Mouse (Mus musculus) forebrain, embryonic 14.5 days (tissue): ENCODE measurements at regions not wholly inside any gene's neighbourhood (a gene's known extent, or its start where the extent isn't known, plus 50 kb on each side); places are given as distances from the start of the nearest gene placed in this dataset.
"Not testable (repeated sequence)": the region's sequence is repeated elsewhere in the genome, so short reads cannot be mapped to it uniquely, and the experiment has no call there.

Experiments
- ATAC-seq: fragments of 200-750 bp; cut with Nextera tagmentation; 2 replicates; pipeline ENCODE4 v1.8.0; 2017; ENCODE audit warnings: mild to moderate bottlenecking, moderate library complexity
- DNase-seq: peaks from one replicate; pipeline ENCODE4 v3.0.0-alpha.2; 2015; ENCODE audit warnings: low spot score
- H3K27ac ChIP-seq: fragments of 300-500 bp; sonication (generic); 2 replicates; pipeline ENCODE4 v1.5.1; 2014; ENCODE audit warnings: low read depth, mild to moderate bottlenecking, control low read depth, low read length, moderate library complexity
- H3K27me3 ChIP-seq: fragments of 300-500 bp; sonication (generic); replicated peaks from 2 replicates; pipeline ENCODE4 v1.6.1; 2014; ENCODE audit warnings: low read length, control low read depth, mixed read lengths; ENCODE audit not compliant: control insufficient read depth, insufficient read depth
- H3K36me3 ChIP-seq: fragments of 300-500 bp; sonication (generic); 2 replicates; pipeline ENCODE4 v1.6.1; 2014; ENCODE audit warnings: low read length, control low read depth; ENCODE audit not compliant: control insufficient read depth, insufficient read depth
- H3K4me1 ChIP-seq: fragments of 300-500 bp; sonication (generic); 2 replicates; pipeline ENCODE4 v1.6.1; 2014; ENCODE audit warnings: antibody characterized with exemption, low read length, control low read depth; ENCODE audit not compliant: control insufficient read depth, insufficient read depth
- H3K4me2 ChIP-seq: fragments of 300-500 bp; sonication (generic); 2 replicates; pipeline ENCODE4 v1.6.1; 2014; ENCODE audit warnings: mild to moderate bottlenecking, control low read depth, low read length
- H3K4me3 ChIP-seq: fragments of 300-500 bp; sonication (generic); 2 replicates; pipeline ENCODE4 v1.5.1; 2014; ENCODE audit warnings: low read depth, low read length, control low read depth
- H3K9ac ChIP-seq: fragments of 300-500 bp; sonication (generic); 2 replicates; pipeline ENCODE4 v1.6.1; 2014; ENCODE audit warnings: mild to moderate bottlenecking, low read length, control low read depth, moderate library complexity
- H3K9me3 ChIP-seq: fragments of 300-500 bp; sonication (generic); replicated peaks from 2 replicates; pipeline ENCODE4 v1.6.1; 2016; ENCODE audit warnings: low read length, control low read depth, mixed read lengths; ENCODE audit not compliant: control insufficient read depth
- WGBS: fragments of 180-500 bp; shearing (Covaris S2); extraction: QIAGEN DNeasy Blood & Tissue Kit; methylation state at CpG from one replicate; pipeline ENCODE4 v1.1.7; 2014; 5-methylcytosine and 5-hydroxymethylcytosine counted together

DNA sequence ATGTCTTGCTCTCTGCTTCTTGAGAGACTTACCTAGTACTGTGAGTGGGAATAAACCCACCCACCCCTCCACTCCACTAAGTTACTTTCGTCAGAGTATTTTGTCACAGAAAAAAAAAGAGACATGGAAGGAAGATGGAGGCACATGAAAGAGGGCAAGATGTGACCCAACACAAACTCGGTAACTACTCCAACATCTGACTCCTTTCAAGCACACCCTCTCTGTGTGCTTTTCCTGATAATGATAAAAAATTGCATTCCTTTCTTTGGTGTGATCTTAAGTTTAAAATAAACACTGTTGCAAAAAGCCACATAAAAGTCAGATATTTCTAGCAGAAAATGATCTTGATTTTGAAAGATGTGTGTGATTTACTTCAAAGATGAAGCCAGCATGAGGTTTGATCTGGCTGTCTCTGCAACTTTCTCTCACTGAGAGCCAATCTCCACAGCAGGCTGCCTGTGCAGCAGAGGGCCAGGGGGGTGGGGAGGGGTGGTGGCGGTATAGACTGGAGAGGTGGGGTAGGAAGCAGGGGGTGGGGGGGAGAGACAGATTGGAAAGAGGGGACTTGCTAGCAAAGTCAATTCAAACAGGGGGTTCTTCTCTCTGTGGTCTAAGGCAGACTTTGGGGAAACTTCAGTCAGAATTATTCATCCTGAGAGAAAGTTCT lies 153.2 kb downstream of the Tcp10c start:
- not testable (repeated sequence) for H3K27ac ChIP-seq, H3K4me3 ChIP-seq, ATAC-seq, H3K9ac ChIP-seq, H3K36me3 ChIP-seq, H3K27me3 ChIP-seq, H3K4me1 ChIP-seq, H3K4me2 ChIP-seq, H3K9me3 ChIP-seq, DNase-seq
- WGBS, result 44% methylated on average over 2 of the region's 3 CpGs

DNA sequence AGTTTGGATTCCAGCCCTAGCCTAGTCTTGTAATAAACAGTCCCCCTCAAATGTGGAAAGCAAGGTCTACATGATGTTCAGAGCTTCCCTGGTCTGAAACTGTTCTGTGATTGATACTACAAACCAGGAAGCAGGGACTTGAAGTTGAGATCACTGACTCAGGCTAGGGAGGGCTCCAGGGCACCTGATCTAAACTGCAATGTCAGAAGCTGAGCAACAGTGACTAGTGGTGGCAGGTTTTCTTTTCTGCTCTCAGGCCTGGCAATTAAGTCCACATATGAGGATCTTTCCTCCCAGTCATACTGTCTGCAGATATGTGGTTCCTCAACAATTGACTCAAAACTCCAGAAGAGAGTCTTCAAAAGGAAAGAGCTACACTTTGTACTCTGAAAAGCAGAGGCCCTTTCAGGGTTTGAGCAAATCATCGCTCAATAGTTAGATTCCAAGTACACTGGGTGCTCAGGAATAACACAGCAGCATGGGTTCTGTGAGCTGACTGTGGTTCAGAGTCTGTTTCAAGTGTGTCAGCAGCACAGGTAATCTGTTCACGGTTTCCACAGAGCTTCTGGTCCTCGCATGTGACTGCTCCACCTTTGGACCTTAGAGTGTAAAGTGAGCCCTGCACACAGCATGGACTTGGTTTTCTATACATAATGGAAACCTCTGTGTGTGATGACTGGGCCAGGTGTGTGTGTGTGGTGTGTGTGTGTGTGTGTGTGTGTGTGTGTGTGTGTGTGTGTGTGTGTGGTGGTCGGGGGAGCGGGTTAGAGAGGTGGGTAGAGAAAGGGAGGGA lies 165.2 kb downstream of the Tcp10c start:
- not testable (repeated sequence) for H3K9ac ChIP-seq, H3K4me3 ChIP-seq, H3K4me2 ChIP-seq, ATAC-seq, H3K36me3 ChIP-seq, H3K27ac ChIP-seq, H3K9me3 ChIP-seq, H3K27me3 ChIP-seq, H3K4me1 ChIP-seq, DNase-seq
- 92% methylated on average over 5 of the region's 5 CpGs for WGBS

DNA sequence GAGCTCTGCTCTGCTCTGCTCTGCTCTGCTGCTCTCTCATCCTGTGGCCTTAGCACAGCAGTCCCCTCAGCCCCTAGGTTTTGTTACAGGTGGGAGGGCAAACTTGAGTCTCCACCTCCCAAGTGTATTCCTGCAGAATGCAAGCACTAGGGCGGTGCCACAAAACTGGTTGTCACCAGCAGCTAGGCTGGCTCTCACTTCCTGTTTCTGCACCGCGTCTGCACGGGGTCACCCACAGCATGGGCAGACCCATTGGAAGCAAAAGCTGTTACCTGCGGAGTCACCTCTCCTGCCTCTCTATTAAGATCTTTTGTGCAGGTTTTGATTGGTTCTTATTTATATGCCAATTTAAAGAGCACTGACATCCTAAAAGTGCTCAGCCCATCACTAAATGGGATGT lies 178.2 kb downstream of the Tcp10c start:
- not testable (repeated sequence) for H3K27ac ChIP-seq, H3K4me1 ChIP-seq, H3K9ac ChIP-seq, H3K4me2 ChIP-seq, H3K9me3 ChIP-seq, H3K4me3 ChIP-seq, H3K36me3 ChIP-seq, H3K27me3 ChIP-seq, ATAC-seq, DNase-seq
- 89% methylated on average over 5 of the region's 5 CpGs for WGBS

DNA sequence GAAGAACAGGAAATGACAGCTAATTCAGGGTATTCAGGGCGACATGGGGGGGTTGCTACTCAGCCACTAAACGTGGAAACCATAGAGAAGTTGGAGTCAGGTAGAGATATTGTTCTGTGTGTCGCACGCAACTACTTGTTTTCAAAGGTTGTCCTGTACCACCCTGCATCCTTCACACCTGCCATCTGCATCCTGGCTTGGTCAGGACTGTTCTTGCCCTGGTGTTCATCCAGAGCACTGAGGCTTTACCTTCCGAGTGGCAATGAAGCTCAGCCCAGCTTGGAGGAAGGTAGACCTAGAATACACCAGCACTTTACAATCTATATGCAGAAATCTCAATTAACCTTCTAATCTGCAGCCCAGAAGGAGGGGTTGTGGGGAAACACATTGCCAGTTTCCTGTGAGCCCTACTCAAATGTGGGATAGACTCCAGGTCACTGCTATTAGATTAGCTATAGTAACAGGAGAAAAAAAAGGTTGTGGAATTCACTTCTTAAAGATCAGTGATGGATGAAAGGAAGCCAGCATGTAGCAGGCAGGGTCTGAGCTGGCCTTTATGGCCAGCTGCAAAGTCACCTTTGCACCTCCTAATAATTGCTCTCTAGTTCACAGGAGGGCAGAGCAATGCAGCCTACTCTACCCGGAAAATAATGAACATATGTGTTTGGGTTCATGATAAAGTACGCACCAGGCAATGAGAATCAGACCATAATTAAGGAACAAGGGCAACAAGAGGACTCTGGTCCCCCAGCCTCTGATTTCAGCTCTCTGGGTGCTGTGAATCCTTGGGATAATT lies 186.3 kb downstream of the Tcp10c start:
- H3K9me3 ChIP-seq, result peaks cover 49% of the 10 kb centered on the region
- no peak overlapping the region for H3K4me3 ChIP-seq
- no peaks in the 10 kb centered on the region for H3K36me3 ChIP-seq
- no peak overlapping the region for H3K27ac ChIP-seq
- H3K4me1 ChIP-seq, result no peaks in the 10 kb centered on the region
- no peak for DNase-seq
- H3K9ac ChIP-seq, result no peak overlapping the region
- H3K27me3 ChIP-seq, result no peaks in the 10 kb centered on the region
- no peak overlapping the region for H3K4me2 ChIP-seq
- ATAC-seq, result 0 out of 2 replicates have a peak, but pooled peaks have one; percentile 1
- WGBS, result 78% methylated on average over 7 of the region's 7 CpGs

DNA sequence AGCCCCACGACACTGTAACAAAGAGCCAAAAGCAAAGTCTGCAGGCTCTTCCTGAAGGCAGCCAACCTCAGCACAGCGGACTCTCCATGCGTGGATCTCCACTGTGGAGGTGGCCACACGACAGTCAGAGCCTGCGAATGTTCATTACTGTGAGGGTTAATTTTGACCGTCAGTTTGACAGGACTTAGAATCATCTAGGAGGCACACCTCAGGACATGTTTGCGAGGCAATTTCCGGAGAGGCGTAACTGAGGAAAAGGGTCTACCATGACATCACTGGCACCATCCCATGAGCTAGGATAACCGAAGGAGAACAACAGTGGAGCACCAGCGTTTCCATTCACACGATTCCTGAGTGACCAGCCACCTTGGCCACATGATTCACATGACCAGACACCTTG lies 186.9 kb downstream of the Tcp10c start:
- H3K4me3 ChIP-seq, result no peak overlapping the region
- peaks cover 50% of the 10 kb centered on the region for H3K9me3 ChIP-seq
- no peaks in the 10 kb centered on the region for H3K27me3 ChIP-seq
- no peak overlapping the region for H3K9ac ChIP-seq
- no peak overlapping the region for H3K27ac ChIP-seq
- no peaks in the 10 kb centered on the region for H3K36me3 ChIP-seq
- no peak for DNase-seq
- H3K4me2 ChIP-seq, result no peak overlapping the region
- 68% methylated on average over 12 of the region's 12 CpGs for WGBS
- 0 out of 2 replicates have a peak, but pooled peaks have one; percentile 11 for ATAC-seq
- H3K4me1 ChIP-seq, result no peaks in the 10 kb centered on the region

DNA sequence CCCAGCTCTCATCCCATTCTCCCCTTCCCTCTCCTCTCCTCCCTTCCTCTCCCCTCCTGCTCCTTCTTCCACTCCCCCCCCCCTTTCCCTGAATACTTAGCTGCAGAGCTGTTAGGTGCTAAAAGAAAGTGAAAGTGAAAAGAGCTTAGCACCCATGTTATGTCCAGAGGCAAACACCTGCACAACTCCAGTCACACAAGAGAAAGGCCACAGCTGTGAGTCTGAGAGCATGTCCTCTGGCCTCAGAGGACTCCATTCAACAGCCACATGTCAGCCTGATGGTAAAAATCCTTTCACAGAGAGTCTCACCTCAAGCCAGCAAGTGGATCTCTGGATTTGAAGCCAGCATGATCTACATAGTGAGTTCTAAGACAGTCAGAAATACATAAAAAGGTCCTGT lies 187.9 kb downstream of the Tcp10c start:
- DNase-seq (no peak), ATAC-seq (no peak)
- Histone ChIP-seq H3K36me3 (no peaks in the 10 kb centered on the region), H3K4me1 (no peaks in the 10 kb centered on the region), H3K9me3 (peaks cover 50% of the 10 kb centered on the region), H3K9ac (no peak overlapping the region), H3K27ac (no peak overlapping the region), H3K27me3 (no peaks in the 10 kb centered on the region), H3K4me3 (no peak overlapping the region), H3K4me2 (no peak overlapping the region)

DNA sequence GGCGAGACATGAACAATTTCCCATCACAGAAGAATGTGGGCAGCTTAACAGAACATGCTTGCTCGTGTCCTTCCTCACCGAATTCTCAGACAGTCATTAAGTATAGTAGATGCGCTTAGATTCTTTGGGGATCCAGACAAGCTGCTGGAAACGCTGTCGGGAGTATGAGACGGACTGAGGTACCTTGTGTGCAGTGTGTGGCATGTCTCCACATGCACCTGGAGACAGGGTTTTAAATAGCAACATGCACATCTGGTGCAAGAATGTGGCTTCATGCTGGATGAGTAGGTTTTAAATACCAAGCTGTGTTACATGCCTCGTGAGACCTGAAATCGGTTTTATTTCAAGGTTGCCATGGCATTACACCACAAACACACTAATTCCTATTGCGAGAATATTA lies 188.5 kb downstream of the Tcp10c start:
- no peak overlapping the region for H3K27ac ChIP-seq
- 84% methylated on average over 10 of the region's 10 CpGs for WGBS
- H3K4me2 ChIP-seq, result no peak overlapping the region
- H3K9me3 ChIP-seq, result peaks cover 55% of the 10 kb centered on the region
- H3K27me3 ChIP-seq, result no peaks in the 10 kb centered on the region
- H3K36me3 ChIP-seq, result no peaks in the 10 kb centered on the region
- no peaks in the 10 kb centered on the region for H3K4me1 ChIP-seq
- ATAC-seq (no peak), DNase-seq (no peak)
- no peak overlapping the region for H3K9ac ChIP-seq
- H3K4me3 ChIP-seq, result no peak overlapping the region

DNA sequence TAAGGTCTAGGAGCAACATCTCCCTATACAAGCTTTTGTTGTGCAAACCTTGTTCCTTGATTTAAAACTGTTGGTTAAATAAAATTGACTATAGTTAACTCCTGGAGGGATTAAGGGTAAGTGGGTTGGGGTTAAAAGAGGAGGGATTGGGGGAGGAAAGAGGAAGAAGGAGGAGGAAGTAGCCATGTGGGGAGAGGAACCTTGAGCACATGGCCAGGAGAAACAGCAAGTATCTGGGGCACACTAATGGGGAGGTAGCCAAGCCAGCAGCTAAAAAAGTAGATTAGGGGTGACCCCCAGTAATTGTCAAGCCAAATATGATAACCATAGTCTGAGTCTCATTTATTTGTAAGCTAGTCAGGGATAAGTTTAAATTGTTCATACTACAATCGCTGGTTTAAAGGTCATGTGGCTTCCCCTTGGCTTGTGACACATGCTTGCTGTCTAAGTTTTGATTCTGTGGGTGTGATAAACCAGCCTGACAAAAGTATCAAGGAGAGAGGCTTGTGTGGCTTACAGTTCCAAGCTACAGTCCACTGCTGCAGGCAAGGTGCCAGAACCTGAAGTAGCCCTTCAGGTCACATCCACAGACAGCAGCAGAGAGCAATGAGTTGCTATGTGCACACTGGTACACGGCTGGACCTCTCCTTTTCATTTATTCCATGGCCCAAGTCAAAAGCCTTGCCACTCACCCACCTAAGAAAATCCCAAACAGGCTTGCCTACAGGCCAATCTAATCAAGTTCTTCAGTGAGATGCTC lies 189.8 kb downstream of the Tcp10c start:
- Histone ChIP-seq H3K36me3 (no peaks in the 10 kb centered on the region), H3K27me3 (no peaks in the 10 kb centered on the region), H3K4me3 (no peak overlapping the region), H3K27ac (no peak overlapping the region), H3K4me2 (no peak overlapping the region), H3K4me1 (no peaks in the 10 kb centered on the region), H3K9ac (no peak overlapping the region), H3K9me3 (peaks cover 68% of the 10 kb centered on the region)
- DNase-seq, result no peak
- ATAC-seq, result no peak
- WGBS, result 65% methylated on average over 2 of the region's 2 CpGs
